Mouse (Mus musculus) lung, postnatal 14 days (tissue): ENCODE data around the gene Dctn2.
"Not testable (repeated sequence)": the region's sequence is repeated elsewhere in the genome, so short reads cannot be mapped to it uniquely, and the experiment has no call there.

ENCODE experiments used
- DNase-seq: peaks from one replicate; pipeline ENCODE4 v3.0.0; 2021

The Dctn2 gene

GRCm38 (mm10) chr10:127289573-127290191 lies 23.5 kb downstream of the Dctn2 start:
- peak; percentile 56 for DNase-seq

- peak; percentile 100 for DNase-seq
Observed at GRCm38 (mm10) chr10:127290307-127290929, 24.2 kb downstream of the Dctn2 start.

- peak; percentile 62 for DNase-seq
Observed at GRCm38 (mm10) chr10:127290930-127291880, 25.0 kb downstream of the Dctn2 start.

GRCm38 (mm10) chr10:127291881-127292638 lies 25.9 kb downstream of the Dctn2 start:
- DNase-seq, result no peak

- DNase-seq, result peak; percentile 43
Observed at GRCm38 (mm10) chr10:127292987-127293538, 26.9 kb downstream of the Dctn2 start.

- DNase-seq, result no peak
Observed at GRCm38 (mm10) chr10:127293590-127294113, 27.5 kb downstream of the Dctn2 start.

- no peak for DNase-seq
Observed at GRCm38 (mm10) chr10:127294895-127295510, 28.8 kb downstream of the Dctn2 start.

GRCm38 (mm10) chr10:127295986-127296794 lies 30.0 kb downstream of the Dctn2 start:
- DNase-seq, result no peak

GRCm38 (mm10) chr10:127297015-127297871 lies 31.1 kb downstream of the Dctn2 start:
- no peak for DNase-seq

GRCm38 (mm10) chr10:127300361-127300760 lies 34.2 kb downstream of the Dctn2 start:
- DNase-seq, result no peak

GRCm38 (mm10) chr10:127303136-127303535 lies 37.0 kb downstream of the Dctn2 start:
- DNase-seq, result no peak

GRCm38 (mm10) chr10:127309167-127309566 lies 43.0 kb downstream of the Dctn2 start:
- not testable (repeated sequence) for DNase-seq

GRCm38 (mm10) chr10:127310523-127311475 lies 44.6 kb downstream of the Dctn2 start:
- DNase-seq, result no peak

GRCm38 (mm10) chr10:127311476-127312355 lies 45.5 kb downstream of the Dctn2 start, which contains the start of gene Mars:
TSS of gene Mars (minus strand) at chr10:127311786.
- DNase-seq, result peak; percentile 95

- peak; percentile 91 for DNase-seq
Observed at GRCm38 (mm10) chr10:127312356-127312676, 46.1 kb downstream of the Dctn2 start.

- DNase-seq, result no peak
Observed at GRCm38 (mm10) chr10:127312858-127313257, 46.7 kb downstream of the Dctn2 start.

- not testable (repeated sequence) for DNase-seq
Observed at GRCm38 (mm10) chr10:127313516-127313915, 47.3 kb downstream of the Dctn2 start.

GRCm38 (mm10) chr10:127314950-127315349 lies 48.8 kb downstream of the Dctn2 start:
- DNase-seq, result not testable (repeated sequence)
